Mouse (Mus musculus) midbrain, embryonic 12.5 days (tissue): ENCODE data around the gene Scube3. TPM values are rescaled to one million over a fixed set of nuclear protein-coding genes. Genes with fewer than 3 reads are reported as not detected.
A peak's percentile ranks its signal among the peaks of the same experiment; 100 is the strongest.

ENCODE experiments used
- ATAC-seq: fragments of 200-750 bp; cut with Nextera tagmentation; 2 replicates; pipeline ENCODE4 v1.8.0; 2017; ENCODE audit warnings: low read depth, moderate TSS enrichment, moderate library complexity; ENCODE audit not compliant: low FRiP score
- H3K27ac ChIP-seq: fragments of 300-500 bp; sonication (generic); replicated peaks from 2 replicates; pipeline ENCODE4 v1.5.1; 2016; ENCODE audit warnings: mild to moderate bottlenecking
- H3K27me3 ChIP-seq: fragments of 300-500 bp; sonication (generic); 2 replicates; pipeline ENCODE4 v1.6.1; 2016; ENCODE audit warnings: mild to moderate bottlenecking
- H3K36me3 ChIP-seq: fragments of 300-500 bp; sonication (generic); 2 replicates; pipeline ENCODE4 v1.6.1; 2016
- H3K4me1 ChIP-seq: fragments of 300-500 bp; sonication (generic); 2 replicates; pipeline ENCODE4 v1.6.1; 2016
- H3K4me2 ChIP-seq: fragments of 300-500 bp; sonication (generic); replicated peaks from 2 replicates; pipeline ENCODE4 v1.6.1; 2016; ENCODE audit warnings: mild to moderate bottlenecking, moderate library complexity
- H3K4me3 ChIP-seq: fragments of 300-500 bp; sonication (generic); 2 replicates; pipeline ENCODE4 v1.5.1; 2016; ENCODE audit warnings: mild to moderate bottlenecking
- H3K9ac ChIP-seq: fragments of 300-500 bp; sonication (generic); replicated peaks from 2 replicates; pipeline ENCODE4 v1.6.1; 2016; ENCODE audit warnings: mild to moderate bottlenecking, moderate library complexity
- H3K9me3 ChIP-seq: fragments of 300-500 bp; sonication (generic); 2 replicates; pipeline ENCODE4 v1.6.1; 2016; ENCODE audit warnings: mild to moderate bottlenecking
- WGBS: fragments of 180-500 bp; shearing (Covaris S2); methylation state at CpG from one replicate; pipeline ENCODE4 v1.1.7; 2016; 5-methylcytosine and 5-hydroxymethylcytosine counted together
- polyA plus RNA-seq: library from polyadenylated mRNA; unstranded; fragments of >200 nt; fragmentation: Nextera tagmentation; extraction: Ambion mirVana; gene quantifications from 2 replicates; pipeline ENCODE4 v1.2.1, GENCODE M21; 2016

Gene Scube3
- polyA plus RNA-seq, 1 experiment from 2014 or later, result 10.7 TPM

DNA sequence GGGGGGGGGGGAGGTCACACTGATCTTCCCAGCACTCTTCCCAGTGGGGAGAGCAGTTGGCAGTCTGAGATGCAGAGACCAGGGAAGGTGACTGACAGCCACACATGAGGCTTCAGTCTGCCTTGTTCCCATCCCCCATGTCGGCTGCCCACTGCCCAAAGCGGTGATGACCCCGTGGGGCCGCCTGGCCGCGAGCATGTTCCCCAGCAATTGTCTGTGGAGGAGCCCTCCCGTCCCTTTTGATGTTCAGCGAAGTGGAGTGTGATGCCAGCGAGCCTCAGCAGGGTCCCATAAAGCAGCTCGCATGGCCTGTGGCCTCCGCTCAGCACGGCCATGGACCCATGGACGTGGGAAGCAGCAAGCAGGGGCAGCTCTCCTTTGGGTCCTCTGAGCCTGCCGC lies 34.7 kb upstream of the Scube3 start:
- Histone ChIP-seq H3K27ac (peak overlapping the region; percentile 66), H3K4me3 (no peak overlapping the region), H3K4me1 (peaks cover 17% of the 10 kb centered on the region), H3K36me3 (0 out of 2 replicates have a peak, but pooled peaks cover under 1% of the 10 kb centered on the region), H3K9me3 (no peaks in the 10 kb centered on the region), H3K27me3 (peaks cover 5% of the 10 kb centered on the region; the same call in 1 of the 2 replicates), H3K4me2 (peak overlapping the region; percentile 23), H3K9ac (peak overlapping the region; percentile 37; the same call in 1 of the 2 replicates)
- WGBS, result 4% methylated on average over 14 of the region's 14 CpGs
- peak; percentile 27; the same call in 1 of the 2 replicates for ATAC-seq

DNA sequence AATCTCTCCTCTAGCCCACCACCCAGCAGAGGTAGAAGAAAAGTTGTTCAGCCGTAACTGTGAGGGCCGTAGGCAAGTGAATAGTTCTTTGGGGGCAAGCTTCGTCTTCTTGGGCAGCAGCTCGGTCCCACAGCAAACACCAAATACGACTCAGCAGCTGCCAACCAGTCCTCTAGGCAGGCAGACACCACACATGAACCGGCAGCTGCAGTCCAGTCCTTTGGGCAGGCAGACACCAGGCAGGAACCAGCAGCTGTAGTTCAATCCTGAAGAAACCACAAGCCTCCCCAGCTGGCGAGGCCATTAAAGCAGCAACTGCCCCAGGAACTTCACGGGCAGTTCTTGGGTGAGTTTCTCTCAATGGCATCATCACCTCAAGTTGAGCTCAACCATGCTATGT lies 29.7 kb upstream of the Scube3 start:
- Histone ChIP-seq H3K4me3 (no peak overlapping the region), H3K4me1 (peaks cover 14% of the 10 kb centered on the region), H3K4me2 (no peak overlapping the region), H3K9me3 (no peaks in the 10 kb centered on the region), H3K27me3 (no peaks in the 10 kb centered on the region), H3K9ac (no peak overlapping the region), H3K36me3 (0 out of 2 replicates have a peak, but pooled peaks cover 4% of the 10 kb centered on the region), H3K27ac (no peak overlapping the region)
- ATAC-seq, result no peak
- 92% methylated on average over 8 of the region's 8 CpGs for WGBS

DNA sequence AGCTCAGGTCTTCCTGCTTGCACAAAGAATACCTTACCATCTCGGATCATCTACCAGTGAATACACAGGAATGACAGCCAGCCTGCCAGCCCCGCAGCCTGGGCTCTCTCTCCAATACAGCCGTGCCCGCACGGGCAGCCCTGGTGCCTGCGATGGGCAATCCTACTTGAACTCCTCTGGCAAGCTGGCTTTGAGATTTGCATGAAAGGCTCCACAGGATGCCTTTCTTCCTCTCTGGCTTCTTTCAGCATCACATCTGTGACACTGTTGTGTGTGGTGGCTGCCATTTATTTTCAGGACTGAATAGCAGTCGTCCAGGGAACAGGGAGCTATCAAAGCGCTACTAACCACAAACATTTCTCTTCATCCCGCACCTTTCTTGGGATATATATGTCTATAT lies 25.6 kb upstream of the Scube3 start:
- H3K36me3 ChIP-seq, result 0 out of 2 replicates have a peak, but pooled peaks cover 4% of the 10 kb centered on the region
- 53% methylated on average over 9 of the region's 9 CpGs for WGBS
- H3K27me3 ChIP-seq, result no peaks in the 10 kb centered on the region
- no peak overlapping the region for H3K9ac ChIP-seq
- peaks cover 7% of the 10 kb centered on the region for H3K4me1 ChIP-seq
- no peak for ATAC-seq
- peak overlapping the region; percentile 46; the same call in 1 of the 2 replicates for H3K27ac ChIP-seq
- no peaks in the 10 kb centered on the region for H3K9me3 ChIP-seq
- H3K4me3 ChIP-seq, result no peak overlapping the region
- H3K4me2 ChIP-seq, result no peak overlapping the region

DNA sequence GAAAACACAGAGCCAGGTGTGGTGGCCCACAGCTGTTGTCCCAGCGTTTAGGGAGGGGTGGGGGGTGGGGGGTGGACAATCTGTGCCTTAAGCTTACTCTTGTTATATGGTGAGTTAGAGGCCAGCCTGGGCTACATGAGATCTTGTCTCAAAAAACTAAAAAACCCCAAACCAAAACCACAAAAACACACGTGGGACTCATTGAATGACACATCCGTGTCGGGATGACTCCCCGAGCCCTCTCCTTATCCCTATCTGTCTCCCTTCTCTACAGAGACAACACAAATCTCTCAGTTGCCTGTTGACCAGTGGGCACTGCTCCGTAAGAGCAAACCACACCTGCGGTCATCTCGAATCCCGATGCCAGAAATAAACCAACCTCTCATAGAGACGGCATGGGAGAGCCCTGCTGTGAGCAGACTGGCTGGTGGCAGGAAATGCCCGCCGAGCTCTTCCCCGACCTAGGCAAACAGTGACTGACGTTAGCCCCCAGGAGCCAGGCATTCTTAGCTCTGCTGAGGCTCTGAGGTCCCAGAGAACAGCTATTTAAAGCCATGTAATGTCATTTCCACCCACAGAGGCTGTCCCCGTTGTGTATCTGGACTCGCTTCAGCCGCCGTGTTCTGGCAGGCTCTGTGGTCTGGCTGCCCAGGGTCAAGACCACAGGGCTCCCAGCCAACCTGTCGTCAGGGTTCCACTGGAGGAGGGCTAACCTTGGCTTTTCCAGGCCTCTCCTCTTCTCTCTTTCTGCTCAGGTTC lies 24.3 kb upstream of the Scube3 start:
- no peaks in the 10 kb centered on the region for H3K27me3 ChIP-seq
- H3K4me1 ChIP-seq, result peaks cover 7% of the 10 kb centered on the region
- WGBS, result 68% methylated on average over 19 of the region's 19 CpGs
- H3K9me3 ChIP-seq, result no peaks in the 10 kb centered on the region
- H3K9ac ChIP-seq, result no peak overlapping the region
- H3K36me3 ChIP-seq, result 0 out of 2 replicates have a peak, but pooled peaks cover under 1% of the 10 kb centered on the region
- no peak overlapping the region; the same call in 1 of the 2 replicates for H3K27ac ChIP-seq
- no peak overlapping the region for H3K4me2 ChIP-seq
- ATAC-seq, result no peak
- H3K4me3 ChIP-seq, result no peak overlapping the region

DNA sequence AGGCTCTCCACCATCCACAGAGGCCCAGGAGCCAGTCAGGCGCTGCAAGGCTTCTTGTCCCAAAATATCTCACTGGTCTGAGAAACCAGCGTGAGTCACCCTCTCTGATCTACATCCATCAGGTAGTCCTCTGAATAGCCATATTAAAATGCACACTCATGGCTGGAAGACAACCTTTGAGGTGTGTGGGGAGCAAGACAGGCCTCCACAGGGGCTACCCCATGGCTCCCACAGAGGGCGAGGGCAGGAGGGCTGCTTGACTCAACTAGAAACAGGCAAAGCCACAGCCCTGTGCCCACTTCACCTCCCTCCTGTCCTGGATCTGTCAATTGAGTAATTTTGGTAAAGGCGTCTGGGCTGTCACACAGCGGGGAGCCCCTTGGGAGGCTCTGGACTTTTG lies 21.5 kb upstream of the Scube3 start:
- ATAC-seq, result no peak
- 85% methylated on average over 5 of the region's 5 CpGs for WGBS
- Histone ChIP-seq H3K27ac (no peak overlapping the region), H3K36me3 (no peaks in the 10 kb centered on the region), H3K4me3 (no peak overlapping the region), H3K9me3 (no peaks in the 10 kb centered on the region), H3K4me1 (peaks cover 20% of the 10 kb centered on the region), H3K9ac (no peak overlapping the region), H3K4me2 (no peak overlapping the region), H3K27me3 (no peaks in the 10 kb centered on the region; the same call in 1 of the 2 replicates)

GRCm38 (mm10) chr17:28122949-28123348 lies 19.0 kb upstream of the Scube3 start:
- H3K27ac ChIP-seq, result no peak overlapping the region
- WGBS, result 37% methylated on average over 13 of the region's 13 CpGs
- no peak overlapping the region for H3K9ac ChIP-seq
- no peaks in the 10 kb centered on the region for H3K36me3 ChIP-seq
- peaks cover 13% of the 10 kb centered on the region for H3K4me1 ChIP-seq
- no peak for ATAC-seq
- peak overlapping the region; percentile 16 for H3K4me2 ChIP-seq
- no peak overlapping the region for H3K4me3 ChIP-seq
- H3K27me3 ChIP-seq, result no peaks in the 10 kb centered on the region; the same call in 1 of the 2 replicates
- H3K9me3 ChIP-seq, result no peaks in the 10 kb centered on the region

DNA sequence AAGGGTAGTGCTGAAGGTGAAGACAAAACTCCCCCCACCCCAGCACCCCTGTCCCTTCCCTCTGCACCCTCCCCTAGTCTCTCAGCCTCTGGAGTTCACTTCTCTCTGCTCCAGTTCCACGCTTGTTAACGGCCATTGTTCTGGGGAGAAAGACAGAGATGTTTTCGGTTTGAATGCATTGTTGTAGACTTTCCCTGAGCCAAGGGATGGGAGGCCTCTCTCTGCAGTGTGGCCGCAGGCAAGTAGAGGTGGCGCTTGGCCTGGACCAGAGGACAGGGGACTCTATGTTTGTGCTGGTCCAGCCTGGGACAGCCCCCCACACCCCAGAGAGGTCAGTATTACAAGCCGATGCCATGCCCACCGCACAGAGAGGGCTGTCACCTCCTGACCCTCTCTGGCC lies 18.3 kb upstream of the Scube3 start:
- peak overlapping the region; percentile 16 for H3K4me2 ChIP-seq
- H3K9me3 ChIP-seq, result no peaks in the 10 kb centered on the region
- no peak overlapping the region for H3K4me3 ChIP-seq
- no peaks in the 10 kb centered on the region; the same call in 1 of the 2 replicates for H3K27me3 ChIP-seq
- 14% methylated on average over 7 of the region's 7 CpGs for WGBS
- no peak overlapping the region for H3K9ac ChIP-seq
- ATAC-seq, result peak; percentile 38; the same call in 1 of the 2 replicates
- no peaks in the 10 kb centered on the region for H3K36me3 ChIP-seq
- H3K4me1 ChIP-seq, result peaks cover 13% of the 10 kb centered on the region
- no peak overlapping the region for H3K27ac ChIP-seq

- peaks cover 13% of the 10 kb centered on the region for H3K4me1 ChIP-seq
- no peak overlapping the region for H3K4me3 ChIP-seq
- no peaks in the 10 kb centered on the region; the same call in 1 of the 2 replicates for H3K27me3 ChIP-seq
- H3K27ac ChIP-seq, result no peak overlapping the region
- 65% methylated on average over 8 of the region's 8 CpGs for WGBS
- no peaks in the 10 kb centered on the region for H3K36me3 ChIP-seq
- no peak for ATAC-seq
- no peaks in the 10 kb centered on the region for H3K9me3 ChIP-seq
- no peak overlapping the region for H3K9ac ChIP-seq
- no peak overlapping the region for H3K4me2 ChIP-seq
Measured at GRCm38 (mm10) chr17:28124368-28124767, 17.6 kb upstream of the Scube3 start.

- Histone ChIP-seq H3K27me3 (peaks cover 10% of the 10 kb centered on the region; the same call in 1 of the 2 replicates), H3K27ac (no peak overlapping the region), H3K4me2 (no peak overlapping the region), H3K36me3 (no peaks in the 10 kb centered on the region), H3K9ac (no peak overlapping the region), H3K9me3 (no peaks in the 10 kb centered on the region), H3K4me3 (no peak overlapping the region), H3K4me1 (peaks cover 5% of the 10 kb centered on the region; the same call in 1 of the 2 replicates)
- ATAC-seq, result no peak
- 89% methylated on average over 5 of the region's 5 CpGs for WGBS
Measured at GRCm38 (mm10) chr17:28129796-28130195, 12.1 kb upstream of the Scube3 start.

DNA sequence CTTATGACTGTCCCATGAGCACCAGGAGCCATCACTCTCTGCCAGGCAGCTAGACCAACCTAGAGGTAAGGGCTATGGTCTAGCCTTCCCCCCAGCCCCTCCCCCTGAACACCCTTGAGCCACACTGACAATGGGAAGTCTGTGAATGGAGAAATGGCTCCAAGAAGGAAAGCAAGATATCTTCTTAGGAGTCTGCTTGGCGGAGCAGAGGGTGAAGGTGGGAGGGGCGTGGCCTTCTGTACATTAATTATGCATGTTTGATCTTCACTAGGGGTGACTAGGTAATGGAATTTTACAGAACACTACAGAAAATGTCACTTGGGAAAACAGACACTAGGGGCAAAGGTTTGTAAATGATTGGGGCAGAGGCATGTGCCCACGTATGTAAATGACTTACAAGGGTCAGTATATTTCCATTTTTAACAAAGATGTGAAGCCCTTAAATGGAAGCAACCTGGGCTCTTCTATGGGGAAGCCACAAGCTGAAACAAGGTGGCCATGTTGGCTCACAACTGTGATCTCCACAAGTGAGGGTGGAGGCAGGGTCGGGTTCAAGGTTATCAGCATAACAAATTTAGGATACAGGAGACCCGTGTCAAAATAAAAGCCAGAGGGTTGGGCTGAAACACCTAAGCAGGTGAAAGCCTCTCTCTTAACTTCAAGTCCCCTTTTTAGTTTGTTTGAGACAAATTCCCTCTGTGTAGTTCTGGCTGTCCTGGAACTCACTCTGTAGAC lies 11.4 kb upstream of the Scube3 start:
- WGBS, result 64% methylated on average over 5 of the region's 5 CpGs
- Histone ChIP-seq H3K27ac (no peak overlapping the region), H3K4me1 (peaks cover 5% of the 10 kb centered on the region; the same call in 1 of the 2 replicates)

DNA sequence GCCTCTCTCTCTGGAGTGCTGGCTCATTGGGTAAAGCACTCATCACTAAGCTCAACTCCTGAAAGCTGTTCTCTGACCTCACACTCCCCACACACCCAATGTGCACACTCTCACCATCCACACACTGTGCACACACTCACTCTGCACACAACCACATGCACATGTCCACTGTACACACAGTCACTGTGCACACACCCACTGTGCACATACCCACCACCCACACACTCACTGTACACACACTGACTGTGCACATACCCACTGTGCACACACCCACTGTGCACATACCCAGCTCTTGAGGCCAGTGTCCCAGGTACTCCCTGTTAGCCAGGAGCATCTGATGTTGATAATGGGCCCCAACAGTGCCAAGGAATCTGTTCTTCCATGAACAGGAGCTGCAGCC lies 10.8 kb upstream of the Scube3 start:
- H3K9ac ChIP-seq, result no peak overlapping the region
- peaks cover 10% of the 10 kb centered on the region; the same call in 1 of the 2 replicates for H3K27me3 ChIP-seq
- ATAC-seq, result no peak
- H3K4me3 ChIP-seq, result no peak overlapping the region
- H3K36me3 ChIP-seq, result no peaks in the 10 kb centered on the region
- H3K9me3 ChIP-seq, result no peaks in the 10 kb centered on the region
- H3K27ac ChIP-seq, result no peak overlapping the region
- H3K4me2 ChIP-seq, result no peak overlapping the region
- peaks cover 5% of the 10 kb centered on the region; the same call in 1 of the 2 replicates for H3K4me1 ChIP-seq

More for the DNA sequence above, 11.4 kb upstream of the Scube3 start:
- no peaks in the 10 kb centered on the region for H3K9me3 ChIP-seq
- H3K4me2 ChIP-seq, result no peak overlapping the region
- H3K9ac ChIP-seq, result no peak overlapping the region
- no peak overlapping the region for H3K4me3 ChIP-seq
- no peaks in the 10 kb centered on the region for H3K36me3 ChIP-seq
- ATAC-seq, result no peak
- H3K27me3 ChIP-seq, result peaks cover 10% of the 10 kb centered on the region; the same call in 1 of the 2 replicates

DNA sequence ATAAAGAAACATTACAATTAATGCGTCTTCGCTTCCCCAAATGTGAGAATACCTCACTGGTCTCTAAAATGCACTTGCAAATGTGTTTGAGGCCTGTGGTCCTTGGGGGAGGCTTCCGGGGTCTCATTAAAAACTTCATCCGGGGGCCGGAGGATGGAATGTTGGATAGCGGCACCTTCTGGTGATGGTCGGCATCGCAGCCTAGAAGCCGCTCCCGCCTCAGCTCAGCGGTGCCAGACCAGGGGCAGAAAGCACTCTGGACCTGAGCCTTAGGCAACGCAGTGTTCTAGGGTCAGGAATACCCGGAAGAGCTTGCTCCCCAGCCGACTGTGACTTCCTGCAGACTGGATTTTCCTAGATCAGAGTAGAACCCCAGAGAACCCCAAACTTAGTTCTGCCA lies 8.7 kb upstream of the Scube3 start:
- no peaks in the 10 kb centered on the region for H3K36me3 ChIP-seq
- peaks cover 5% of the 10 kb centered on the region; the same call in 1 of the 2 replicates for H3K4me1 ChIP-seq
- H3K27ac ChIP-seq, result no peak overlapping the region
- no peak overlapping the region for H3K4me2 ChIP-seq
- no peak for ATAC-seq
- WGBS, result 5% methylated on average over 14 of the region's 14 CpGs
- peaks cover 17% of the 10 kb centered on the region; the same call in 1 of the 2 replicates for H3K27me3 ChIP-seq
- no peaks in the 10 kb centered on the region for H3K9me3 ChIP-seq
- no peak overlapping the region for H3K9ac ChIP-seq
- H3K4me3 ChIP-seq, result no peak overlapping the region
